Mouse (Mus musculus) hindbrain, embryonic 14.5 days (tissue): ENCODE measurements around the gene Ly9. TPM values are rescaled to one million over a fixed set of nuclear protein-coding genes. Genes with fewer than 3 reads are reported as not detected.
A peak's percentile ranks its signal among the peaks of the same experiment; 100 is the strongest.

Experiments
- ATAC-seq: fragments of 200-750 bp; cut with Nextera tagmentation; 2 replicates; pipeline ENCODE4 v1.8.0; 2017; ENCODE audit warnings: moderate number of reproducible peaks, mild to moderate bottlenecking, moderate TSS enrichment, moderate library complexity; ENCODE audit not compliant: low FRiP score
- DNase-seq: peaks from one replicate; pipeline ENCODE4 v3.0.0-alpha.2; 2015; ENCODE audit warnings: low spot score
- H3K27ac ChIP-seq: fragments of 300-500 bp; sonication (generic); 2 replicates; pipeline ENCODE4 v1.5.1; 2014; ENCODE audit warnings: mild to moderate bottlenecking, moderate library complexity
- H3K27me3 ChIP-seq: fragments of 300-500 bp; sonication (generic); 2 replicates; pipeline ENCODE4 v1.6.1; 2014; ENCODE audit warnings: mild to moderate bottlenecking, low read length, mixed read lengths; ENCODE audit not compliant: control insufficient read depth, insufficient read depth
- H3K36me3 ChIP-seq: fragments of 300-500 bp; sonication (generic); replicated peaks from 2 replicates; pipeline ENCODE4 v1.6.1; 2014; ENCODE audit not compliant: control insufficient read depth, insufficient read depth
- H3K4me1 ChIP-seq: fragments of 300-500 bp; sonication (generic); replicated peaks from 2 replicates; pipeline ENCODE4 v1.6.1; 2014; ENCODE audit warnings: antibody characterized with exemption, low read length, mixed read lengths; ENCODE audit not compliant: control insufficient read depth, insufficient read depth
- H3K4me2 ChIP-seq: fragments of 300-500 bp; sonication (generic); replicated peaks from 2 replicates; pipeline ENCODE4 v1.6.1; 2014; ENCODE audit warnings: mild to moderate bottlenecking, moderate library complexity
- H3K4me3 ChIP-seq: fragments of 300-500 bp; sonication (generic); replicated peaks from 2 replicates; pipeline ENCODE4 v1.5.1; 2014; ENCODE audit warnings: mild to moderate bottlenecking, low read length
- H3K9ac ChIP-seq: fragments of 300-500 bp; sonication (generic); 2 replicates; pipeline ENCODE4 v1.6.1; 2014
- H3K9me3 ChIP-seq: fragments of 300-500 bp; sonication (generic); 2 replicates; pipeline ENCODE4 v1.6.1; 2016; ENCODE audit warnings: low read length; ENCODE audit not compliant: control insufficient read depth
- WGBS: fragments of 180-500 bp; shearing (Covaris S2); extraction: QIAGEN DNeasy Blood & Tissue Kit; methylation state at CpG from one replicate; pipeline ENCODE4 v1.1.7; 2014; 5-methylcytosine and 5-hydroxymethylcytosine counted together
- polyA plus RNA-seq: library from polyadenylated mRNA; unstranded; fragments of >200 nt; fragmentation: Nextera tagmentation; extraction: Ambion mirVana; gene quantifications from 2 replicates; pipeline ENCODE4 v1.2.1, GENCODE M21; 2014

Ly9 gene
- polyA plus RNA-seq, 1 experiment from 2014 or later, result not detected

- Histone ChIP-seq H3K4me2 (no peak overlapping the region), H3K9ac (no peak overlapping the region), H3K27ac (no peak overlapping the region), H3K9me3 (no peaks in the 10 kb centered on the region), H3K4me1 (no peaks in the 10 kb centered on the region), H3K27me3 (no peaks in the 10 kb centered on the region), H3K4me3 (no peak overlapping the region), H3K36me3 (no peaks in the 10 kb centered on the region)
- ATAC-seq (no peak), DNase-seq (peak; percentile 27)
- 41% methylated on average over 1 of the region's 1 CpGs for WGBS
These were observed 3.6 kb upstream of the Ly9 start for GRCm38 (mm10) chr1:171610781-171611180.

GRCm38 (mm10) chr1:171610026-171610425 is 2.8 kb upstream of the Ly9 start:
- WGBS, result 95% methylated on average over 2 of the region's 2 CpGs
- H3K27me3 ChIP-seq, result no peaks in the 10 kb centered on the region
- H3K27ac ChIP-seq, result no peak overlapping the region
- no peaks in the 10 kb centered on the region for H3K36me3 ChIP-seq
- no peak overlapping the region for H3K9ac ChIP-seq
- no peak overlapping the region for H3K4me2 ChIP-seq
- no peak overlapping the region for H3K4me3 ChIP-seq
- no peaks in the 10 kb centered on the region for H3K4me1 ChIP-seq
- ATAC-seq, result no peak
- no peaks in the 10 kb centered on the region for H3K9me3 ChIP-seq
- no peak for DNase-seq

- WGBS, result 88% methylated on average over 3 of the region's 3 CpGs
- no peaks in the 10 kb centered on the region for H3K27me3 ChIP-seq
- no peaks in the 10 kb centered on the region for H3K36me3 ChIP-seq
- no peak overlapping the region for H3K4me3 ChIP-seq
- no peak overlapping the region for H3K27ac ChIP-seq
- H3K9me3 ChIP-seq, result no peaks in the 10 kb centered on the region
- no peak overlapping the region for H3K9ac ChIP-seq
- no peak for ATAC-seq
- DNase-seq, result no peak
- H3K4me1 ChIP-seq, result no peaks in the 10 kb centered on the region
- no peak overlapping the region for H3K4me2 ChIP-seq
These were observed 554 bp downstream of the Ly9 start for GRCm38 (mm10) chr1:171606656-171607055.

- Histone ChIP-seq H3K9me3 (no peaks in the 10 kb centered on the region), H3K27ac (no peak overlapping the region), H3K4me2 (no peak overlapping the region), H3K36me3 (no peaks in the 10 kb centered on the region), H3K27me3 (no peaks in the 10 kb centered on the region), H3K9ac (no peak overlapping the region), H3K4me3 (no peak overlapping the region), H3K4me1 (no peaks in the 10 kb centered on the region)
- ATAC-seq (no peak), DNase-seq (no peak)
- 89% methylated on average over 3 of the region's 3 CpGs for WGBS
These were observed 2.5 kb downstream of the Ly9 start for GRCm38 (mm10) chr1:171604686-171605085.

- Histone ChIP-seq H3K27me3 (no peaks in the 10 kb centered on the region), H3K9ac (no peak overlapping the region), H3K27ac (no peak overlapping the region), H3K36me3 (no peaks in the 10 kb centered on the region), H3K9me3 (no peaks in the 10 kb centered on the region), H3K4me1 (no peaks in the 10 kb centered on the region), H3K4me2 (no peak overlapping the region), H3K4me3 (no peak overlapping the region)
- DNase-seq, result no peak
- WGBS, result 74% methylated on average over 2 of the region's 2 CpGs
- ATAC-seq, result no peak
These were observed 22.6 kb downstream of the Ly9 start for GRCm38 (mm10) chr1:171584584-171584983.

- H3K4me2 ChIP-seq, result no peak overlapping the region
- ATAC-seq (no peak), DNase-seq (no peak)
- WGBS, result 91% methylated on average over 7 of the region's 7 CpGs
- H3K27me3 ChIP-seq, result no peaks in the 10 kb centered on the region
- no peaks in the 10 kb centered on the region for H3K4me1 ChIP-seq
- no peak overlapping the region for H3K9ac ChIP-seq
- no peak overlapping the region for H3K4me3 ChIP-seq
- no peak overlapping the region for H3K27ac ChIP-seq
- H3K9me3 ChIP-seq, result no peaks in the 10 kb centered on the region
- H3K36me3 ChIP-seq, result no peaks in the 10 kb centered on the region
These were observed 30.0 kb downstream of the Ly9 start for GRCm38 (mm10) chr1:171577168-171577567.

- Histone ChIP-seq H3K4me3 (no peak overlapping the region), H3K4me1 (no peaks in the 10 kb centered on the region), H3K27ac (no peak overlapping the region), H3K36me3 (no peaks in the 10 kb centered on the region), H3K9me3 (no peaks in the 10 kb centered on the region), H3K4me2 (no peak overlapping the region), H3K27me3 (no peaks in the 10 kb centered on the region), H3K9ac (no peak overlapping the region)
- WGBS, result 62% methylated on average over 2 of the region's 2 CpGs
- no peak for DNase-seq
- ATAC-seq, result no peak
These were observed 38.8 kb downstream of the Ly9 start for GRCm38 (mm10) chr1:171568436-171568835.

- no peak overlapping the region for H3K4me3 ChIP-seq
- H3K4me2 ChIP-seq, result no peak overlapping the region
- no peaks in the 10 kb centered on the region for H3K36me3 ChIP-seq
- H3K27ac ChIP-seq, result no peak overlapping the region
- no peaks in the 10 kb centered on the region for H3K27me3 ChIP-seq
- ATAC-seq (no peak), DNase-seq (peak; percentile 82)
- WGBS, result 27% methylated on average over 8 of the region's 8 CpGs
- no peak overlapping the region for H3K9ac ChIP-seq
- no peaks in the 10 kb centered on the region for H3K4me1 ChIP-seq
- no peaks in the 10 kb centered on the region for H3K9me3 ChIP-seq
These were observed 40.4 kb downstream of the Ly9 start for GRCm38 (mm10) chr1:171566777-171567176.

- H3K4me1 ChIP-seq, result no peaks in the 10 kb centered on the region
- no peak overlapping the region for H3K4me3 ChIP-seq
- ATAC-seq, result no peak
- DNase-seq, result no peak
- no peaks in the 10 kb centered on the region for H3K36me3 ChIP-seq
- WGBS, result 84% methylated on average over 4 of the region's 4 CpGs
- H3K9me3 ChIP-seq, result no peaks in the 10 kb centered on the region
- no peak overlapping the region for H3K4me2 ChIP-seq
- H3K27me3 ChIP-seq, result no peaks in the 10 kb centered on the region
- no peak overlapping the region for H3K9ac ChIP-seq
- no peak overlapping the region for H3K27ac ChIP-seq
These were observed 41.3 kb downstream of the Ly9 start for GRCm38 (mm10) chr1:171565888-171566287.

- ATAC-seq (0 out of 2 replicates have a peak, but pooled peaks have one; percentile 46), DNase-seq (no peak)
- WGBS, result 62% methylated on average over 3 of the region's 3 CpGs
- H3K36me3 ChIP-seq, result no peaks in the 10 kb centered on the region
- H3K9me3 ChIP-seq, result no peaks in the 10 kb centered on the region
- no peak overlapping the region for H3K27ac ChIP-seq
- no peak overlapping the region for H3K4me2 ChIP-seq
- no peak overlapping the region for H3K4me3 ChIP-seq
- H3K27me3 ChIP-seq, result no peaks in the 10 kb centered on the region
- no peaks in the 10 kb centered on the region for H3K4me1 ChIP-seq
- no peak overlapping the region for H3K9ac ChIP-seq
These were observed 43.0 kb downstream of the Ly9 start for GRCm38 (mm10) chr1:171564247-171564646.
